Mouse (Mus musculus): ENCODE results near the gene Pgm2. TPM values are rescaled to one million over a fixed set of nuclear protein-coding genes. Genes with fewer than 3 reads are reported as not detected.

Pgm2 gene
- polyA plus RNA-seq, 1 experiment, result 13.0 TPM

DNA sequence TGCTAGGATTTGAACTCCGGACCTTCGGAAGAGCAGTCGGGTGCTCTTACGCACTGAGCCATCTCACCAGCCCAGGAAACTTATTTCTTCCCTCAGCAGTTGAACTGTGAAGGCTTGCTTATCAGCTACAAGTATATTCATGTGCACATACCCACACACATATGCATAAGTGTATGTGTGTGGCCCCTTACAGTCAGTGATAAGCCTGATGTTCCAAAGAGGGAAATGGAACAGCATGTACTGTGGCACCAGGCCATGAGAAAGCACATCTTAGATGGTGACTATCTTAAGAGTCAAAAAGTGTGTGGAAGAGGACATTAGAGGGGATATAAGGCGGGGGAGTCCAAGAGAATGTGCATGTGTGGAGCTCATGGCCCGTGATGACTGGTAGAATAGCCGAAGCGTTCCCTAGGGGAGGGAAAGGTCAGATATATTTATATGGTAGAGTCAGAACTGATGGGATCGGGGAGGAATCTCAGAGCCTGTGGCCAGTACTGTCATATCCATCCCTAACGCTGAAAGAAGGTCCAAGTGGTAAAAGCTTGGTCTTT, 76.3 kb downstream of the Pgm2 start:
- no peak overlapping the region for H3K4me3 ChIP-seq
- H3K4me2 ChIP-seq (ENCODE audit: low read depth), result no peak overlapping the region
- no peak for TF ChIP-seq USF1 (IDR thresholded peaks at IDR 0.05; ENCODE audit: low read depth)
- TF ChIP-seq MYOD1 (IDR thresholded peaks at IDR 0.05; ENCODE audit: control insufficient read depth in 1 of 3, insufficient read length in 2 of 3, low read depth in 2 of 3), result no peak
- no peak for TF ChIP-seq POLR2A (IDR thresholded peaks at IDR 0.05; ENCODE audit: insufficient read length, low read depth)
- TF ChIP-seq SRF (IDR thresholded peaks at IDR 0.05; ENCODE audit: control insufficient read depth, insufficient read length, low read depth), result no peak
- TF ChIP-seq TCF3 (IDR thresholded peaks at IDR 0.05; ENCODE audit: insufficient read length, low read depth), result no peak
- no peak for TF ChIP-seq E2F4 (IDR thresholded peaks at IDR 0.05; ENCODE audit: insufficient read depth)
- no peak for TF ChIP-seq MAX (IDR thresholded peaks at IDR 0.05; ENCODE audit: low read depth)
- TF ChIP-seq REST (IDR thresholded peaks at IDR 0.05; ENCODE audit: insufficient read depth, insufficient read length), result no peak
- TF ChIP-seq MYOG (IDR thresholded peaks at IDR 0.05; ENCODE audit: control insufficient read depth in 1 of 3, insufficient read depth in 1 of 3, insufficient read length in 2 of 3, low read depth in 2 of 3), result no peak
- TF ChIP-seq POLR2AphosphoS2 (IDR thresholded peaks at IDR 0.05; ENCODE audit: insufficient read length, low read depth), result no peak
- no peak for TF ChIP-seq CEBPB (IDR thresholded peaks at IDR 0.05; ENCODE audit: insufficient read depth, poor library complexity, severe bottlenecking)
- no peak for TF ChIP-seq TCF12 (IDR thresholded peaks at IDR 0.05; ENCODE audit: insufficient read depth, poor library complexity, severe bottlenecking)
- no peaks in the 10 kb centered on the region for H3K36me3 ChIP-seq (ENCODE audit: control insufficient read depth, insufficient read depth)
- no peak overlapping the region for H3ac ChIP-seq (ENCODE audit: control insufficient read depth, insufficient read length)
- H3K79me2 ChIP-seq (ENCODE audit: control insufficient read depth, insufficient read depth), result peaks cover 6% of the 10 kb centered on the region
- H3K27me3 ChIP-seq (ENCODE audit: control insufficient read depth, insufficient read depth, insufficient read length), result no peaks in the 10 kb centered on the region

DNA sequence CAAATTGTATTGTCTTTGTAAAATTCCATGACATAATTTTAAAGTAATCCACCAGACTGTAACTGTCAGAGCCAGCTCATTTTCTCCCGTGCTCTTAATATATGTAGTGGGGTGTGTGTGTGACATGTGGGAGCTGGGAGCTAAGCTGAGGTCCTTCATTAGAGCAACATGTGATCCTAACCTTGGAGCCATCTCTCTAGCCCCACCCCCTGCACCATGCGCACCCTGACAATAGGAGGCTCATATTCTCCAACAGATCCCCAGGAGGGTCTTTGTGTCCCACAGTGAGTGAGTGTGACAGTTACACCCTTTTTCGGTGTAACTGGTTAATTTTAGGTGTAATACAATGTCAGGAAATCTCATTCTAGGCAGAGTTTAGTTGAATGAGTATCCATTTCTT, 80.1 kb downstream of the Pgm2 start:
- no peaks in the 10 kb centered on the region for H3K27me3 ChIP-seq (ENCODE audit: control insufficient read depth, insufficient read depth, insufficient read length)

DNA sequence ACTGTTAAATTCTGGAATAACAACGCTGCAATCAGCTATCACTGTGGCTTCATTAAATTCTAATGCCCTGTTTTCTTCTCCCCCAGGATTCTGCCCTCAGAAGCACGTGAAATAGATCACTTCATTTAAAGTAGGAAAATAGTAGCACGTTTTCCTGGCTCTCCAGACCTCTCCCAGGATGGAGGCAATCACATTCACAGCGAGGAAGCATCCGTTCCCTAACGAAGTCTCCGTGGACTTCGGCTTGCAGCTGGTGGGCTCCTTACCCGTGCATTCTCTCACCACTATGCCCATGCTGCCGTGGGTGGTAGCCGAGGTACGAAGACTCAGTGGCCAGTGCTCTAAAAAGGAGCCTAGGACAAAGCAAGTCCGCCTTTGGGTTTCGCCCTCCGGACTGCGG, 80.6 kb downstream of the Pgm2 start:
- no peak overlapping the region for H3K4me2 ChIP-seq (ENCODE audit: low read depth)
- no peaks in the 10 kb centered on the region for H3K27me3 ChIP-seq (ENCODE audit: control insufficient read depth, insufficient read depth, insufficient read length)
- H3K79me2 ChIP-seq (ENCODE audit: control insufficient read depth, insufficient read depth), result peaks cover 8% of the 10 kb centered on the region
- H3K4me3 ChIP-seq, result no peak overlapping the region
- no peak overlapping the region for H3ac ChIP-seq (ENCODE audit: control insufficient read depth, insufficient read length)
- TF ChIP-seq USF1 (IDR thresholded peaks at IDR 0.05; ENCODE audit: low read depth) (no peak), POLR2AphosphoS2 (IDR thresholded peaks at IDR 0.05; ENCODE audit: insufficient read length, low read depth) (no peak), MAX (IDR thresholded peaks at IDR 0.05; ENCODE audit: low read depth) (no peak), MYOG (IDR thresholded peaks at IDR 0.05; ENCODE audit: control insufficient read depth in 1 of 3, insufficient read depth in 1 of 3, insufficient read length in 2 of 3, low read depth in 2 of 3) (no peak), TCF3 (IDR thresholded peaks at IDR 0.05; ENCODE audit: insufficient read length, low read depth) (no peak), CEBPB (IDR thresholded peaks at IDR 0.05; ENCODE audit: insufficient read depth, poor library complexity, severe bottlenecking) (no peak), MYOD1 (IDR thresholded peaks at IDR 0.05; ENCODE audit: control insufficient read depth in 1 of 3, insufficient read length in 2 of 3, low read depth in 2 of 3) (no peak)
- peaks cover 4% of the 10 kb centered on the region for H3K36me3 ChIP-seq (ENCODE audit: control insufficient read depth, insufficient read depth)

More for the DNA sequence above, 80.1 kb downstream of the Pgm2 start:
- no peak overlapping the region for H3K4me3 ChIP-seq
- no peak overlapping the region for H3K4me2 ChIP-seq (ENCODE audit: low read depth)
- H3K36me3 ChIP-seq (ENCODE audit: control insufficient read depth, insufficient read depth), result peaks cover 4% of the 10 kb centered on the region
- TF ChIP-seq MAX (IDR thresholded peaks at IDR 0.05; ENCODE audit: low read depth) (no peak), E2F4 (IDR thresholded peaks at IDR 0.05; ENCODE audit: insufficient read depth) (no peak), TCF12 (IDR thresholded peaks at IDR 0.05; ENCODE audit: insufficient read depth, poor library complexity, severe bottlenecking) (no peak), MYOG (IDR thresholded peaks at IDR 0.05; ENCODE audit: control insufficient read depth in 1 of 3, insufficient read depth in 1 of 3, insufficient read length in 2 of 3, low read depth in 2 of 3) (no peak), POLR2A (IDR thresholded peaks at IDR 0.05; ENCODE audit: insufficient read length, low read depth) (no peak), MYOD1 (IDR thresholded peaks at IDR 0.05; ENCODE audit: control insufficient read depth in 1 of 3, insufficient read length in 2 of 3, low read depth in 2 of 3) (no peak), REST (IDR thresholded peaks at IDR 0.05; ENCODE audit: insufficient read depth, insufficient read length) (no peak), CEBPB (IDR thresholded peaks at IDR 0.05; ENCODE audit: insufficient read depth, poor library complexity, severe bottlenecking) (no peak), SRF (IDR thresholded peaks at IDR 0.05; ENCODE audit: control insufficient read depth, insufficient read length, low read depth) (no peak), USF1 (IDR thresholded peaks at IDR 0.05; ENCODE audit: low read depth) (no peak), TCF3 (IDR thresholded peaks at IDR 0.05; ENCODE audit: insufficient read length, low read depth) (no peak), POLR2AphosphoS2 (IDR thresholded peaks at IDR 0.05; ENCODE audit: insufficient read length, low read depth) (no peak)
- peaks cover 6% of the 10 kb centered on the region for H3K79me2 ChIP-seq (ENCODE audit: control insufficient read depth, insufficient read depth)
- H3ac ChIP-seq (ENCODE audit: control insufficient read depth, insufficient read length), result no peak overlapping the region

DNA sequence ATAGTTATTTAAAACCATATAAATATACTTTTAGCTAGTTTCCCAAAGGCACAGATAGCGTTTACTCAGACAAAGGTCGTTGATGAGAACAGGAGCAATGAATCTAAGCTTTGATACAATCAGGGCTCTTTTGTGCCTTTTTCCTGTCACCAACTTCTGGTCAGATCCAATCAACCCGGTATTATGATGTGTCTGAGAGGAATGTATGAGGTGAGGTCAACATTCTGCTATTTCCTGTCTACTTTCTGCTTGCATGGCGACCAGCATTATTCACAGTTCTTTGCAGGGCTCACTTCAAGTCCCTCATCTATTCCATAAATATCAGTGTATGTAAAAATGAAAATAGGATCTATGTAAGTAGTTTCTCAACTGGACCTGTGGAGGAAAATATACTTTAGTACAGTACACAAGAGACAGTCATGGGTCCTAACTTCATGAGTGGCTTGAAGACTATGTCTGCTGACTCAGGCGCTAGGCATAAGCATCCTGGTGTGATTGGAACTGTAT, 81.7 kb downstream of the Pgm2 start:
- no peak for TF ChIP-seq TCF3 (IDR thresholded peaks at IDR 0.05; ENCODE audit: insufficient read length, low read depth)
- TF ChIP-seq MYOG (IDR thresholded peaks at IDR 0.05; ENCODE audit: control insufficient read depth in 1 of 3, insufficient read depth in 1 of 3, insufficient read length in 2 of 3, low read depth in 2 of 3), result no peak
- no peak for TF ChIP-seq TCF12 (IDR thresholded peaks at IDR 0.05; ENCODE audit: insufficient read depth, poor library complexity, severe bottlenecking)
- no peak for TF ChIP-seq POLR2A (IDR thresholded peaks at IDR 0.05; ENCODE audit: insufficient read length, low read depth)
- TF ChIP-seq MYOD1 (IDR thresholded peaks at IDR 0.05; ENCODE audit: control insufficient read depth in 1 of 3, insufficient read length in 2 of 3, low read depth in 2 of 3), result no peak
- no peak for TF ChIP-seq SRF (IDR thresholded peaks at IDR 0.05; ENCODE audit: control insufficient read depth, insufficient read length, low read depth)
- no peak for TF ChIP-seq USF1 (IDR thresholded peaks at IDR 0.05; ENCODE audit: low read depth)
- TF ChIP-seq CEBPB (IDR thresholded peaks at IDR 0.05; ENCODE audit: insufficient read depth, poor library complexity, severe bottlenecking), result no peak
- no peak for TF ChIP-seq MAX (IDR thresholded peaks at IDR 0.05; ENCODE audit: low read depth)
- no peak for TF ChIP-seq E2F4 (IDR thresholded peaks at IDR 0.05; ENCODE audit: insufficient read depth)
- TF ChIP-seq POLR2AphosphoS2 (IDR thresholded peaks at IDR 0.05; ENCODE audit: insufficient read length, low read depth), result no peak
- no peak for TF ChIP-seq REST (IDR thresholded peaks at IDR 0.05; ENCODE audit: insufficient read depth, insufficient read length)
- no peak overlapping the region for H3K4me3 ChIP-seq
- no peaks in the 10 kb centered on the region for H3K27me3 ChIP-seq (ENCODE audit: control insufficient read depth, insufficient read depth, insufficient read length)

More for the DNA sequence above, 81.7 kb downstream of the Pgm2 start:
- Histone ChIP-seq H3ac (ENCODE audit: control insufficient read depth, insufficient read length) (no peak overlapping the region), H3K36me3 (ENCODE audit: control insufficient read depth, insufficient read depth) (peaks cover 4% of the 10 kb centered on the region), H3K79me2 (ENCODE audit: control insufficient read depth, insufficient read depth) (peaks cover 11% of the 10 kb centered on the region), H3K4me2 (ENCODE audit: low read depth) (peak overlapping the region; percentile 24)

Other genes starting within 250 kb of the Pgm2 start
- 25.9 TPM for gene Rell1, start 124.1 kb upstream of the Pgm2 start, polyA plus RNA-seq (2012; fragmentation: generic; extraction: Trizol)
- gene Tbc1d1, start 63.4 kb downstream of the Pgm2 start, polyA plus RNA-seq (2012; fragmentation: generic; extraction: Trizol), result 41.8 TPM